Mouse (Mus musculus) testis, adult 2 months (tissue): Measurements from ENCODE around the gene Gm5941.
"Not testable (repeated sequence)": the region's sequence is repeated elsewhere in the genome, so short reads cannot be mapped to it uniquely, and the experiment has no call there.

Experiments
- CTCF ChIP-seq: fragments of 200-500 bp; IDR thresholded peaks from 2 replicates; pipeline ENCODE4 v1.5.1; 2012; ENCODE audit warnings: low read depth, mild to moderate bottlenecking, inconsistent platforms, low read length, moderate library complexity; ENCODE audit not compliant: control insufficient read depth, insufficient read depth, insufficient replicate concordance
- POLR2A ChIP-seq: fragments of 200-500 bp; IDR thresholded peaks from 2 replicates; pipeline ENCODE4 v1.6.1; 2012; ENCODE audit warnings: low read depth, mild to moderate bottlenecking, inconsistent platforms, low read length, moderate library complexity; ENCODE audit not compliant: control insufficient read depth

- not testable (repeated sequence) for TF ChIP-seq CTCF, POLR2A
Observed at GRCm38 (mm10) chrX:92489649-92490048, at the start of gene Gm5941.
